ENCODE assay signal across 8 mouse cellular contexts in the genomic region with DNA sequence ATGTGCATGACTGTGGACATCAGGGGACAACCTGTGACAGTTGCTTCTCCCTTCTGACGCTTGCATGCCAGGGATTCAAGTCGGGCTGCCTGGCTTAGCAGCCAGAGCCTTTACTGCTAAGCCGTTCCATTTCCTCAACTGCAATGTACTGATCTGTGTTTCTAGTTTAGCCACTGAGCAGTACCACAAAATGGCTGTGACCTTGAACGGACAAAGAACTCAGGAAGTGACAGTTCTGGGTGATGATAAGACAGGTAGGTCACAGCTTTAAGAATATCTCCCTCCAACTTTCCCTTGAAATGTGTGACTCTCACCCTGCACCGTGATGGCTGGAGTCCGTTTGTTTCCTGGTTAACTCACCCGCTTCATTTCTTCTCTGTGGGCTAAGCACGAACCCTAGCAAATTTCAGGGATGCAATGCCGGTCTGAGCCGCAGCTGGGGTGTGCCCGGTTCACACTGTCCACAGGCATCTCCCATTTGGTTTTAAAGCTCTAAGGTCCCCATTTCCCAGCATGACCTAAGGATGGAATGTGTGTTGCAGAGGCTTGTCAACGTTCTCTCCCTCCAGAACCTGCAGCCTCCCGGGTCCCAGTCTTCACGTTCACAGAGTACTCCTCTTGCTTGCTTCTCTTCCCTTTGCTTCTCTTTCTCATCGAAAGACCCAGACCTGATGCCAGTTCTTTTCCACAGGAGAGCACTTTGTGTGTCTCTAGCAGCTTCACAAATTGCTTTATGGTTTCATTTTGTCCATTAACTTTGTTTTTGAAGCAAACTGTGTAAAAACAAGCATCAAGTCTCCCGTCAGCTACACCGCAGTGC. TPM values are rescaled to one million over a fixed set of nuclear protein-coding genes. Genes with fewer than 3 reads are reported as not detected.
DNase-seq lines count a peak whose midpoint lies in the region; ATAC-seq and TF ChIP-seq lines count a peak whose summit lies in the region.

No protein-coding gene starts in this region.

- peak; percentile 81 for ATAC-seq in frontal cortex, adult (ENCODE audit: low TSS enrichment)
- no peak for ATAC-seq in embryonic facial prominence, embryonic 12.5 days (ENCODE audit: insufficient number of reproducible peaks, insufficient read depth, low FRiP score, low TSS enrichment)
- ATAC-seq in hindbrain, postnatal 0 days, result peak; percentile 58; the same call in 1 of the 2 replicates
- ATAC-seq in megakaryocyte progenitor cell, adult 5-6 weeks (replicated peaks; ENCODE audit: poor library complexity), result peak; percentile 35

- H3K9me3 ChIP-seq in embryonic facial prominence, embryonic 12.5 days, result no peaks in the 10 kb centered on the region
- H3K9me3 ChIP-seq in hindbrain, postnatal 0 days (ENCODE audit: low read length), result no peaks in the 10 kb centered on the region

- H3K36me3 ChIP-seq in embryonic facial prominence, embryonic 12.5 days, result no peaks in the 10 kb centered on the region
- no peaks in the 10 kb centered on the region for H3K36me3 ChIP-seq in hindbrain, postnatal 0 days (ENCODE audit: insufficient read depth, low read length)

- H3K9ac ChIP-seq in embryonic facial prominence, embryonic 12.5 days, result no peak overlapping the region
- H3K9ac ChIP-seq in hindbrain, postnatal 0 days (replicated peaks; ENCODE audit: low read length), result 0 out of 2 replicates have a peak overlapping the region, but pooled peaks have one; percentile 9

- H3K27ac ChIP-seq in embryonic facial prominence, embryonic 12.5 days, result no peak overlapping the region
- no peak overlapping the region; the same call in 1 of the 2 replicates for H3K27ac ChIP-seq in hindbrain, postnatal 0 days

- no peak for DNase-seq in frontal cortex, postnatal 10 days (ENCODE audit: low spot score in 2 of 2)
- DNase-seq in 416B (ENCODE audit: low read depth), result peak; percentile 64
- DNase-seq in hindbrain, postnatal 0 days (ENCODE audit: low spot score), result peak; percentile 5
- DNase-seq in c-Kit-positive CD71-positive TER-119-positive erythroid progenitor cells, embryonic 14.5 days (ENCODE audit: low spot score), result no peak
- no peak for DNase-seq in Muller cell, postnatal 12 days (ENCODE audit: inconsistent ontology term)

- H3K4me1 ChIP-seq in embryonic facial prominence, embryonic 12.5 days, result no peaks in the 10 kb centered on the region
- no peaks in the 10 kb centered on the region for H3K4me1 ChIP-seq in hindbrain, postnatal 0 days (ENCODE audit: insufficient read depth, low read length)

- no peak for TF ChIP-seq CTCF in hindbrain, postnatal 0 days (IDR thresholded peaks at IDR 0.05; ENCODE audit: low read depth)

- H3K4me2 ChIP-seq in embryonic facial prominence, embryonic 12.5 days (replicated peaks), result peak overlapping the region; percentile 46
- H3K4me2 ChIP-seq in hindbrain, postnatal 0 days (ENCODE audit: low read depth, low read length), result peak overlapping the region; percentile 58

- peak overlapping the region; percentile 18; the same call in 1 of the 2 replicates for H3K4me3 ChIP-seq in embryonic facial prominence, embryonic 12.5 days
- H3K4me3 ChIP-seq in hindbrain, postnatal 0 days (ENCODE audit: low read length), result peak overlapping the region; percentile 31

- H3K27me3 ChIP-seq in embryonic facial prominence, embryonic 12.5 days, result no peaks in the 10 kb centered on the region
- H3K27me3 ChIP-seq in hindbrain, postnatal 0 days (ENCODE audit: insufficient read depth, low read length), result no peaks in the 10 kb centered on the region

- WGBS in embryonic facial prominence, embryonic 12.5 days, result 38% methylated on average over 17 of the region's 17 CpGs
- WGBS in hindbrain, postnatal 0 days, result 34% methylated on average over 17 of the region's 17 CpGs

RNA-seq across cellular contexts. Expression of a gene that starts 46.2 kb away (rescaled TPM):
- polyA plus RNA-seq in embryonic facial prominence, embryonic 12.5 days (2016; fragmentation: Nextera tagmentation; extraction: Ambion mirVana), result 15.7 and 16.6 TPM in 2 replicates
- total RNA-seq in hindbrain, postnatal 0 days (2014; rRNA removed), result 12.3 and 14.6 TPM in 2 replicates
- 27.3 and 27.5 TPM in 2 replicates for polyA plus RNA-seq in hindbrain, postnatal 0 days (2015; fragmentation: Nextera tagmentation; extraction: Ambion mirVana)
- 21.5 and 23.7 TPM in 2 replicates for total RNA-seq in megakaryocyte progenitor cell, adult 5-6 weeks (2015)
- total RNA-seq in megakaryocyte progenitor cell, adult 5-6 weeks (2017), result 29.2 and 32.3 TPM in 2 replicates

RNA-seq across cellular contexts. Expression of a gene that starts 51.5 kb away (rescaled TPM):
- polyA plus RNA-seq in embryonic facial prominence, embryonic 12.5 days (2016; fragmentation: Nextera tagmentation; extraction: Ambion mirVana), result not detected in 2 replicates
- total RNA-seq in hindbrain, postnatal 0 days (2014; rRNA removed), result not detected in 2 replicates
- polyA plus RNA-seq in hindbrain, postnatal 0 days (2015; fragmentation: Nextera tagmentation; extraction: Ambion mirVana), result 0.13 TPM in 1 of 2 replicates, not detected in the other
- total RNA-seq in megakaryocyte progenitor cell, adult 5-6 weeks (2015), result not detected in 2 replicates
- not detected in 2 replicates for total RNA-seq in megakaryocyte progenitor cell, adult 5-6 weeks (2017)

Comparison
In these comparisons a context has a peak if more than half of its experiments do, and no peak if none do; other contexts are left out.
1. DNase-seq: peak in 416B (single experiment) and hindbrain, postnatal 0 days (single experiment); none in frontal cortex, postnatal 10 days (0 of 2), c-Kit-positive CD71-positive TER-119-positive erythroid progenitor cells, embryonic 14.5 days (single experiment) and Muller cell, postnatal 12 days (single experiment).